Mouse (Mus musculus) liver, embryonic 14.5 days (tissue): ENCODE data around the gene Apoa1.

ENCODE experiments used
- CTCF ChIP-seq: IDR thresholded peaks from 2 replicates; pipeline ENCODE4 v1.5.1; 2016; ENCODE audit warnings: antibody characterized with exemption, low read depth, control low read depth
- EP300 ChIP-seq: IDR thresholded peaks from 2 replicates; pipeline ENCODE4 v1.6.1; 2016; ENCODE audit warnings: antibody characterized with exemption, low read depth

GRCm38 (mm10) chr9:46238850-46239249, 10.5 kb downstream of the Apoa1 start:
- TF ChIP-seq CTCF (no peak), EP300 (no peak)
